Mouse (Mus musculus) embryonic facial prominence, embryonic 11.5 days (tissue): Measurements from ENCODE around the gene Utp18. TPM values are rescaled to one million over a fixed set of nuclear protein-coding genes. Genes with fewer than 3 reads are reported as not detected.

ENCODE experiments used
- ATAC-seq: fragments of 200-750 bp; cut with Nextera tagmentation; replicated peaks from 2 replicates; pipeline ENCODE4 v1.8.0; 2017; ENCODE audit warnings: low read depth; ENCODE audit not compliant: insufficient number of reproducible peaks, low FRiP score, low TSS enrichment
- DNase-seq: peaks from one replicate; pipeline ENCODE4 v3.0.0-alpha.2; 2015; ENCODE audit warnings: low spot score
- H3K27ac ChIP-seq: fragments of 300-500 bp; sonication (generic); replicated peaks from 2 replicates; pipeline ENCODE4 v1.5.1; 2014; ENCODE audit warnings: mild to moderate bottlenecking, low read depth, low read length, control low read depth
- H3K27me3 ChIP-seq: fragments of 300-500 bp; sonication (generic); 2 replicates; pipeline ENCODE4 v1.6.1; 2014; ENCODE audit warnings: mild to moderate bottlenecking, low read length, moderate library complexity, mixed read lengths; ENCODE audit not compliant: control insufficient read depth, insufficient read depth
- H3K36me3 ChIP-seq: fragments of 300-500 bp; sonication (generic); replicated peaks from 2 replicates; pipeline ENCODE4 v1.6.1; 2014; ENCODE audit warnings: low read depth, mild to moderate bottlenecking, low read length, moderate library complexity, mixed read lengths; ENCODE audit not compliant: control insufficient read depth, insufficient read depth
- H3K4me1 ChIP-seq: fragments of 300-500 bp; sonication (generic); 2 replicates; pipeline ENCODE4 v1.6.1; 2014; ENCODE audit warnings: low read length, mixed read lengths; ENCODE audit not compliant: control insufficient read depth, insufficient read depth
- H3K4me2 ChIP-seq: fragments of 300-500 bp; sonication (generic); 2 replicates; pipeline ENCODE4 v1.6.1; 2014; ENCODE audit warnings: low read depth, mild to moderate bottlenecking, control low read depth, low read length, moderate library complexity
- H3K4me3 ChIP-seq: fragments of 300-500 bp; sonication (generic); 2 replicates; pipeline ENCODE4 v1.5.1; 2014; ENCODE audit warnings: low read depth, low read length, control low read depth
- H3K9ac ChIP-seq: fragments of 300-500 bp; sonication (generic); replicated peaks from 2 replicates; pipeline ENCODE4 v1.6.1; 2014; ENCODE audit warnings: mild to moderate bottlenecking, control low read depth, low read length
- H3K9me3 ChIP-seq: fragments of 300-500 bp; sonication (generic); replicated peaks from 2 replicates; pipeline ENCODE4 v1.6.1; 2016; ENCODE audit warnings: mild to moderate bottlenecking, low read length, inconsistent platforms, mixed read lengths; ENCODE audit not compliant: control insufficient read depth
- WGBS: fragments of 180-500 bp; shearing (Covaris S2); extraction: QIAGEN DNeasy Blood & Tissue Kit; methylation state at CpG from one replicate; pipeline ENCODE4 v1.1.7; 2014; 5-methylcytosine and 5-hydroxymethylcytosine counted together
- polyA plus RNA-seq: library from polyadenylated mRNA; unstranded; fragments of >200 nt; fragmentation: Nextera tagmentation; extraction: Ambion mirVana; gene quantifications from 2 replicates; pipeline ENCODE4 v1.2.1, GENCODE M21; 2014

Utp18 gene
- polyA plus RNA-seq, 1 experiment from 2014 or later, result 53.0 TPM

- peak; percentile 3 for DNase-seq
- no peaks in the 10 kb centered on the region for H3K4me1 ChIP-seq
These were observed 1.5 kb upstream of the Utp18 start for GRCm38 (mm10) chr11:93887080-93887447.

GRCm38 (mm10) chr11:93886411-93887079, 979 bp upstream of the Utp18 start:
- peak overlapping the region; percentile 91 for H3K4me3 ChIP-seq
- no peak for ATAC-seq
- peak overlapping the region; percentile 79 for H3K4me2 ChIP-seq
- H3K9me3 ChIP-seq, result no peaks in the 10 kb centered on the region
- no peaks in the 10 kb centered on the region for H3K36me3 ChIP-seq
- under 1% methylated on average over 34 of the region's 34 CpGs for WGBS
- H3K4me1 ChIP-seq, result no peaks in the 10 kb centered on the region
- H3K27ac ChIP-seq, result peak overlapping the region; percentile 42
- no peaks in the 10 kb centered on the region for H3K27me3 ChIP-seq
- DNase-seq, result peak; percentile 62
- peak overlapping the region; percentile 90 for H3K9ac ChIP-seq

More at GRCm38 (mm10) chr11:93887080-93887447, 1.5 kb upstream of the Utp18 start:
- no peak for ATAC-seq
- H3K4me2 ChIP-seq, result peak overlapping the region; percentile 79
- H3K27ac ChIP-seq, result no peak overlapping the region
- 4% methylated on average over 4 of the region's 4 CpGs for WGBS
- H3K27me3 ChIP-seq, result no peaks in the 10 kb centered on the region
- no peaks in the 10 kb centered on the region for H3K36me3 ChIP-seq
- no peaks in the 10 kb centered on the region for H3K9me3 ChIP-seq
- peak overlapping the region; percentile 90 for H3K9ac ChIP-seq
- H3K4me3 ChIP-seq, result peak overlapping the region; percentile 91

- H3K27ac ChIP-seq, result peak overlapping the region; percentile 93
- no peaks in the 10 kb centered on the region for H3K27me3 ChIP-seq
- H3K9me3 ChIP-seq, result no peaks in the 10 kb centered on the region
- DNase-seq, result peak; percentile 68
- no peaks in the 10 kb centered on the region for H3K36me3 ChIP-seq
- peak; percentile 45 for ATAC-seq
- H3K4me1 ChIP-seq, result no peaks in the 10 kb centered on the region
- peak overlapping the region; percentile 91 for H3K4me3 ChIP-seq
- H3K4me2 ChIP-seq, result peak overlapping the region; percentile 61
- peak overlapping the region; percentile 85 for H3K9ac ChIP-seq
- WGBS, result under 1% methylated on average over 52 of the region's 81 CpGs
These were observed 530 bp downstream of the Utp18 start for GRCm38 (mm10) chr11:93884901-93885571.

- Histone ChIP-seq H3K27ac (no peak overlapping the region), H3K4me1 (no peaks in the 10 kb centered on the region), H3K4me3 (peak overlapping the region; percentile 91; the same call in 1 of the 2 replicates), H3K4me2 (peak overlapping the region; percentile 61; the same call in 1 of the 2 replicates), H3K27me3 (no peaks in the 10 kb centered on the region), H3K9me3 (no peaks in the 10 kb centered on the region), H3K9ac (no peak overlapping the region), H3K36me3 (no peaks in the 10 kb centered on the region)
- ATAC-seq (no peak), DNase-seq (no peak)
- 84% methylated on average over 4 of the region's 4 CpGs for WGBS
These were observed 1.5 kb downstream of the Utp18 start for GRCm38 (mm10) chr11:93884068-93884467.

GRCm38 (mm10) chr11:93862638-93863037, 22.9 kb downstream of the Utp18 start:
- Histone ChIP-seq H3K27ac (no peak overlapping the region), H3K27me3 (no peaks in the 10 kb centered on the region), H3K4me3 (no peak overlapping the region), H3K36me3 (no peaks in the 10 kb centered on the region), H3K9ac (no peak overlapping the region), H3K4me2 (no peak overlapping the region), H3K9me3 (no peaks in the 10 kb centered on the region), H3K4me1 (no peaks in the 10 kb centered on the region)
- 89% methylated on average over 1 of the region's 1 CpGs for WGBS
- no peak for ATAC-seq
- no peak for DNase-seq

GRCm38 (mm10) chr11:93862045-93862623, 23.4 kb downstream of the Utp18 start:
- no peak for DNase-seq
- Histone ChIP-seq H3K9ac (no peak overlapping the region), H3K36me3 (no peaks in the 10 kb centered on the region), H3K9me3 (no peaks in the 10 kb centered on the region), H3K27ac (no peak overlapping the region), H3K4me2 (no peak overlapping the region), H3K4me1 (no peaks in the 10 kb centered on the region), H3K4me3 (no peak overlapping the region), H3K27me3 (no peaks in the 10 kb centered on the region)
- no peak for ATAC-seq
- WGBS, result 87% methylated on average over 4 of the region's 4 CpGs

- Histone ChIP-seq H3K4me2 (no peak overlapping the region), H3K27me3 (no peaks in the 10 kb centered on the region), H3K4me3 (no peak overlapping the region), H3K9ac (no peak overlapping the region), H3K4me1 (no peaks in the 10 kb centered on the region), H3K36me3 (no peaks in the 10 kb centered on the region), H3K27ac (no peak overlapping the region), H3K9me3 (no peaks in the 10 kb centered on the region)
- ATAC-seq, result no peak
- DNase-seq, result no peak
- 94% methylated on average over 2 of the region's 2 CpGs for WGBS
These were observed 24.4 kb downstream of the Utp18 start for GRCm38 (mm10) chr11:93861193-93861592.
